Mouse (Mus musculus): Measurements from ENCODE around the gene Hspb2. TPM values are rescaled to one million over a fixed set of nuclear protein-coding genes. Genes with fewer than 3 reads are reported as not detected.

Gene Hspb2
- polyA plus RNA-seq, 1 experiment from 2014 or later: 5.0 TPM

- Histone ChIP-seq H3K9me3 (ENCODE audit: control insufficient read depth, low read length) (no peaks in the 10 kb centered on the region), H3K4me1 (ENCODE audit: control insufficient read depth, insufficient read depth, low read length) (peaks cover 8% of the 10 kb centered on the region), H3K9ac (ENCODE audit: low read depth, low read length) (peak within 1 kb of the TSS; percentile 91), H3K4me3 (ENCODE audit: low read length) (peak within 1 kb of the TSS; percentile 98), H3K4me2 (ENCODE audit: low read depth, low read length) (peak within 1 kb of the TSS; percentile 86), H3K27me3 (replicated peaks; ENCODE audit: control insufficient read depth, insufficient read depth, low read length) (no peaks in the 10 kb centered on the region), H3K36me3 (ENCODE audit: control insufficient read depth, insufficient read depth, low read length) (no peaks in the 10 kb centered on the region), H3K27ac (ENCODE audit: low read length) (peak within 1 kb of the TSS; percentile 92)
- WGBS: under 1% methylated on average over 50 of the region's 51 CpGs
- peak; percentile 76 for ATAC-seq
These were observed 22.9 kb upstream of the Hspb2 start, which contains the start of the genes Alg9 and 1110032A03Rik for GRCm38 (mm10) chr9:50774991-50775612. Alg9 (plus strand) TSS chr9:50775019. 1110032A03Rik (minus strand) TSS chr9:50775520.

DNA sequence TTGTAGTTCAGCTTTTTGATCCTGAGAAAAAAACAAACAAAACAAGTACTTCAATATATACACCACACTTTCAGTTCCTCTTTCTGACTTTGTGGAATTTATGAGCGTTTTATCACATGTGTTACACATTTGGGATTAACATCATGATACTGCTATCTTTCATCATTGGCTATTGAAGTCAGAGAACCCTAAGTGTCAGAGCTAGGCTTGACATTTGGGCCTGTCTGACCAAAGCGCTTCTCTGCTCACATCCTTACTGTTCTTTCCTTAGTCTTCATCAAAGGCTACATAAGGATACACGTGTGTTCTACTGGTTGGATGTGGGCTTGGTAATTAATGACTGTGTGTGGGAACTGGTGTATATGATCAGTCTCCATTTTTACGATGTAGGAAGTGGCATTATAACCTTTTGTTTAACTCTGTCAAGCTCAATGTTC is 21.9 kb upstream of the Hspb2 start:
- peak overlapping the region; percentile 86 for H3K4me2 ChIP-seq (ENCODE audit: low read depth, low read length)
- no peaks in the 10 kb centered on the region for H3K9me3 ChIP-seq (ENCODE audit: control insufficient read depth, low read length)
- H3K4me1 ChIP-seq (ENCODE audit: control insufficient read depth, insufficient read depth, low read length): peaks cover 8% of the 10 kb centered on the region
- H3K27me3 ChIP-seq (replicated peaks; ENCODE audit: control insufficient read depth, insufficient read depth, low read length): no peaks in the 10 kb centered on the region
- 50% methylated on average over 4 of the region's 4 CpGs for WGBS
- no peak for ATAC-seq
- H3K9ac ChIP-seq (ENCODE audit: low read depth, low read length): peak overlapping the region; percentile 33; the same call in 1 of the 2 replicates
- no peak overlapping the region for H3K27ac ChIP-seq (ENCODE audit: low read length)
- no peak overlapping the region; the same call in 1 of the 2 replicates for H3K4me3 ChIP-seq (ENCODE audit: low read length)
- H3K36me3 ChIP-seq (ENCODE audit: control insufficient read depth, insufficient read depth, low read length): no peaks in the 10 kb centered on the region

DNA sequence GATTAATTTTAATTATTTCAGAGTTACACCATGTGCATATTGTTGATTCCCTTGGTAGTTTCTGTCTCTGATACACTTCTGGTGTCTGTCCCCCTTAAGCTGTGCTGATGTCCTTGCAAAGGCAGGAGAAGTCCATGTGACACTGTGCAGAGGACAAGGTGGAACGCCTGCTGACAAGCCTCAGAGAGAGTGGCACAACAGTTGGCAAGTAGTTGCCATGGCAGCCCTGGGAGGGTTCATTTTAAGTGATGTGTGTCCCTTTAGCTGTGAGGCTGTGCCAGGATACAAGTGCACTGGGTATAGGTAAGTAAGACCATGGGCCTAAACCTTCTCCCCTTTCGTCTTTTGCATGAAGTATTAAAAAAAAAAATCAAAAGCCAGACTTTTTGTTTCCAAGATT is 17.9 kb upstream of the Hspb2 start:
- Histone ChIP-seq H3K4me3 (ENCODE audit: low read length) (no peak overlapping the region), H3K4me2 (ENCODE audit: low read depth, low read length) (no peak overlapping the region), H3K9ac (ENCODE audit: low read depth, low read length) (no peak overlapping the region), H3K9me3 (ENCODE audit: control insufficient read depth, low read length) (no peaks in the 10 kb centered on the region), H3K27ac (ENCODE audit: low read length) (no peak overlapping the region), H3K4me1 (ENCODE audit: control insufficient read depth, insufficient read depth, low read length) (peaks cover 9% of the 10 kb centered on the region), H3K36me3 (ENCODE audit: control insufficient read depth, insufficient read depth, low read length) (no peaks in the 10 kb centered on the region), H3K27me3 (replicated peaks; ENCODE audit: control insufficient read depth, insufficient read depth, low read length) (no peaks in the 10 kb centered on the region)
- WGBS: 93% methylated on average over 2 of the region's 2 CpGs
- ATAC-seq: no peak

DNA sequence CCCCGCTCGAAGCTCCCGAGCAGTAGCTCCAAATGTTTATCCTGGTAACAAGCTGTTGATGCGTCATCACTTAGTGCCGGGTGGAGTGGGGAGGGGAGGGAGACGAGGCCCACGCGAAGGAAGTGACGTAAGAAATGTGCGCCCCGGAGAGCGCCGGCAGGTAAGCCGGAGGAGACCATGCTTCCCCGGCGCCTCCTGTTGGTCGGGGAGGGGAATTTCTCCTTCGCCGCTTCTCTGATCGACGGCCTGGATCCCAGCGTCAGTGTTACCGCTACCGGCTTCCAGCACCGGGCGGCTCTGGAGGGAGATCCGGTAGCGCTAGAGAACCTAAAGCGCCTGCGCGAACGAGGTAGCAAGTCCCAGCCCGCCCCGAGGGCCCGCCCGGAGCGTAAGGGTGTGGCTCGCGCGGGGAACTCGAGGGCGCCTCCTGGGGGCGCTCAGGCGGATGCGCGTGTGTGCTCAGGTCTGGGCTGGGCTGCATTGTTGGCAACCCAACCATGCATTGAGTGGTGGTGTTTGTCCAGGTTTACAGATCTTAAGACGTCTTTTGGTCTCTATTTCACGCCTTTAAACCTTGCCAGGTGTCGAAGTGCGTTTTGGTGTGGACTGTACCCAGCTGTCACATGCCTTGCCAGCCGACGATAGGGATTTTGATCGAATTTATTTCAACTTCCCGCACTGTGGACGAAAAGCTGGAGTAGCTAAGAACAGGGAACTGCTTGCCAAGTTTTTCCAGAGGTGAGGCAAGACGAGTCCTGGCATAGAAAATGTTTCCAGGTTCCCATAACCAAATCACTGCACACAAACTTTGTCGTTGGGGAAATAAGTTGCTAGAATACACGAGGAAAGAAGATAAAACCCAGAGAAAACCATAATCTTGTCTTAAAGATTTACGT is 16.2 kb upstream of the Hspb2 start, which contains the start of gene Fdxacb1:
Gene Fdxacb1, plus strand, starts transcription at position 130 of the 896 bp plus-strand sequence.
- no peaks in the 10 kb centered on the region for H3K36me3 ChIP-seq (ENCODE audit: control insufficient read depth, insufficient read depth, low read length)
- peak within 1 kb of the TSS; percentile 72 for H3K9ac ChIP-seq (ENCODE audit: low read depth, low read length)
- WGBS: 3% methylated on average over 58 of the region's 59 CpGs
- peak within 1 kb of the TSS; percentile 91 for H3K27ac ChIP-seq (ENCODE audit: low read length)
- no peaks in the 10 kb centered on the region for H3K9me3 ChIP-seq (ENCODE audit: control insufficient read depth, low read length)
- H3K4me1 ChIP-seq (ENCODE audit: control insufficient read depth, insufficient read depth, low read length): peaks cover 4% of the 10 kb centered on the region; the same call in 1 of the 2 replicates
- H3K4me3 ChIP-seq (ENCODE audit: low read length): peak within 1 kb of the TSS; percentile 65
- H3K27me3 ChIP-seq (replicated peaks; ENCODE audit: control insufficient read depth, insufficient read depth, low read length): no peaks in the 10 kb centered on the region
- H3K4me2 ChIP-seq (ENCODE audit: low read depth, low read length): peak within 1 kb of the TSS; percentile 87
- ATAC-seq: peak; percentile 98

DNA sequence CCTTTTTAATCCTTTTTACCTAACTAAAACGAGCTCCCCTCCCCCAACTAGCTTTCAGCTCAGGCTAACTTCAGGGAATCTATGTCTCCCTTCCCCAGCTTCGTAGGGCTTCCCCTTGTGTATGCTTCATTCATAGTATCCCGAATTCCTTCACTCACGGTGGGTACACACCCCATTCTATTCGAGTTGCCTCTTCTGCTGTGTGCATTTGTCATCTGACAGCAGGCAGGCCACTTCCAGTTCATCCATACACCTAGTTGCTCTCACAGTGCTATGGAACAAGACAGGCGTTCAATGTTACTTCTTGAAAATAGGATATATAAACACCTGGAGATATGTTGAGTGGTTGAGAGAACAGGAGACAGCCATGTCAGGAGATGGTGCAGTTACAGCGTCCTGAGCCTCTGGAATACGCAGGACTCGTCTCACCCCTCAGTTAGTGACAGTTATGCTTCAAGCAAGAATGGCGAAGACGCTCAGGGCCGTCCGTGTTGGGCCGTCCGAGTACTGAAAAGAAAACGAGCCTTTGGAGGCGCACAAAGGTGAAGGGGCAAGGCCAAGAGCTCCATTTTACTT is 15.5 kb upstream of the Hspb2 start:
- H3K36me3 ChIP-seq (ENCODE audit: control insufficient read depth, insufficient read depth, low read length): no peaks in the 10 kb centered on the region
- H3K4me3 ChIP-seq (ENCODE audit: low read length): peak overlapping the region; percentile 65
- H3K4me2 ChIP-seq (ENCODE audit: low read depth, low read length): peak overlapping the region; percentile 87
- peak overlapping the region; percentile 91 for H3K27ac ChIP-seq (ENCODE audit: low read length)
- no peak; the same call in 1 of the 2 replicates for ATAC-seq
- WGBS: 3% methylated on average over 17 of the region's 17 CpGs
- H3K27me3 ChIP-seq (replicated peaks; ENCODE audit: control insufficient read depth, insufficient read depth, low read length): no peaks in the 10 kb centered on the region
- H3K4me1 ChIP-seq (ENCODE audit: control insufficient read depth, insufficient read depth, low read length): peaks cover 4% of the 10 kb centered on the region; the same call in 1 of the 2 replicates
- H3K9me3 ChIP-seq (ENCODE audit: control insufficient read depth, low read length): no peaks in the 10 kb centered on the region
- H3K9ac ChIP-seq (ENCODE audit: low read depth, low read length): peak overlapping the region; percentile 72

DNA sequence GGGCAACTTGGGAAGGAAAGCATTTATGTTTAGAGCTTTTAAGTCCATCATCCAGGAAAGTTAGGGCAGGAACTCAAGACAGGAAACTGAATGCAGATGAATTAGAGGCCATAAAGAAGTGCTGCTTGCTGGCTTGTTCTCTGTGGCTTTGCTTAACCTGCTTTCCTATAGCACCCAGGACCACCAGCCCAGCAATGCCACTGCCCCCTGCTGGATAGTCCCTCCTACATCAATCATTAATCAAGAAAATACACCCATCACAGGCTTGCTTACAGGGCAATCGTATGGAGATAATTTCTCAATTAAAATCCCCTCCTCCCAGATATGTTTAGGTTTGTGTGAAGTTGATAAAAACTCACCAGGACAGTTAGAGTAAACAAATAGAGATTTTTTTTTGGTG is 11.2 kb upstream of the Hspb2 start:
- no peak for ATAC-seq
- Histone ChIP-seq H3K9ac (ENCODE audit: low read depth, low read length) (no peak overlapping the region), H3K4me3 (ENCODE audit: low read length) (no peak overlapping the region), H3K9me3 (ENCODE audit: control insufficient read depth, low read length) (no peaks in the 10 kb centered on the region), H3K4me2 (ENCODE audit: low read depth, low read length) (no peak overlapping the region), H3K27ac (ENCODE audit: low read length) (no peak overlapping the region), H3K36me3 (ENCODE audit: control insufficient read depth, insufficient read depth, low read length) (no peaks in the 10 kb centered on the region), H3K4me1 (ENCODE audit: control insufficient read depth, insufficient read depth, low read length) (peaks cover 4% of the 10 kb centered on the region; the same call in 1 of the 2 replicates), H3K27me3 (replicated peaks; ENCODE audit: control insufficient read depth, insufficient read depth, low read length) (no peaks in the 10 kb centered on the region)
- 65% methylated on average over 1 of the region's 1 CpGs for WGBS

- Histone ChIP-seq H3K4me1 (ENCODE audit: control insufficient read depth, insufficient read depth, low read length) (no peaks in the 10 kb centered on the region), H3K4me3 (ENCODE audit: low read length) (no peak overlapping the region), H3K4me2 (ENCODE audit: low read depth, low read length) (no peak overlapping the region), H3K27me3 (replicated peaks; ENCODE audit: control insufficient read depth, insufficient read depth, low read length) (no peaks in the 10 kb centered on the region), H3K36me3 (ENCODE audit: control insufficient read depth, insufficient read depth, low read length) (no peaks in the 10 kb centered on the region), H3K9me3 (ENCODE audit: control insufficient read depth, low read length) (no peaks in the 10 kb centered on the region), H3K9ac (ENCODE audit: low read depth, low read length) (no peak overlapping the region), H3K27ac (ENCODE audit: low read length) (no peak overlapping the region)
- WGBS: 47% methylated on average over 6 of the region's 6 CpGs
- ATAC-seq: no peak
These were observed 9.5 kb upstream of the Hspb2 start for GRCm38 (mm10) chr9:50761520-50762243.

DNA sequence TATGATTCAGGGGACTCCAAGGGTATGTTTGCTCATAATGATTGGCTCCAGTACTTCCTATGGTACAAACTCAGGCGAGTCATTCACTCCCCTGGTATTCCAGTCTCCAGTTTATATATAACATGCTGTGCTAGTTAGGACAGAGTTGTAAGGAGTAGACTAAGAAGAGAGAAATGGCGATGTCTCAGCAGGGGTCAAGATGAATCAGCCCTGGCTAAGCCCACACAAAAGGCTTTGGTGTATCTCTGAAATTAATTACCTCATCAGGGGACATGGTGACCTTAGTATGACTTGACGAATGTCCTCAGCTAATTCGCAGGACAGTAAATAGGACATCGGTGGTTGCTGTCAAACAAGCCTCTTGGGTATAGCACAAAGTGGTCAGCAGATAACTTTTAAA is 4.6 kb upstream of the Hspb2 start:
- Histone ChIP-seq H3K27me3 (replicated peaks; ENCODE audit: control insufficient read depth, insufficient read depth, low read length) (no peaks in the 10 kb centered on the region), H3K9ac (ENCODE audit: low read depth, low read length) (no peak overlapping the region), H3K36me3 (ENCODE audit: control insufficient read depth, insufficient read depth, low read length) (no peaks in the 10 kb centered on the region), H3K4me3 (ENCODE audit: low read length) (no peak overlapping the region), H3K9me3 (ENCODE audit: control insufficient read depth, low read length) (no peaks in the 10 kb centered on the region), H3K27ac (ENCODE audit: low read length) (no peak overlapping the region), H3K4me2 (ENCODE audit: low read depth, low read length) (no peak overlapping the region), H3K4me1 (ENCODE audit: control insufficient read depth, insufficient read depth, low read length) (peaks cover 7% of the 10 kb centered on the region; the same call in 1 of the 2 replicates)
- ATAC-seq: no peak
- WGBS: 60% methylated on average over 5 of the region's 5 CpGs
